Mouse (Mus musculus): ENCODE results near the gene Pias1.
"Not testable (repeated sequence)": the region's sequence is repeated elsewhere in the genome, so short reads cannot be mapped to it uniquely, and the experiment has no call there.

Gene Pias1

DNA sequence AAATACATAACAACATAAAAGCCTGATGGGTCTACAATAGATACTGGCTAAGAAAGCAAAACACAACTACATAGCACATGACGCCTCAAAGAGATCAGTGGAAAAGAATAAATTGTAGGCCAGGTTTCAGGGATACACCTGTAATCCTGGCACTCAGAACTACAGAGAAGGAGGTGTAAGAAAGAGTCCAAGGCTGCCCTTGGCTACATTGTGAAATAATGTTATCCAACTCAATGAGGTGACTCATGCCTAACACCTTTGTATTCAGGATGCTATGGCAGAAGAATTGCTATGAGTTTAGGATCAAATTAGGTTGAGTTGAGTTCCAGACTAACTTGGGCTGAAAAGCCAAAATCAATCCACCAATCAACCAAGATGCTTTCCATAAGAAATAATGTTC is 43.7 kb downstream of the Pias1 start:
- in situ Hi-C loops (cut with MseI, MboI) = no loop called here

GRCm38 (mm10) chr9:62940966-62941365 is 46.8 kb downstream of the Pias1 start:
- in situ Hi-C loops (cut with MseI, MboI) = no loop called here

GRCm38 (mm10) chr9:62935854-62936253 is 51.9 kb downstream of the Pias1 start:
- in situ Hi-C loops (cut with MseI, MboI) = no loop called here

DNA sequence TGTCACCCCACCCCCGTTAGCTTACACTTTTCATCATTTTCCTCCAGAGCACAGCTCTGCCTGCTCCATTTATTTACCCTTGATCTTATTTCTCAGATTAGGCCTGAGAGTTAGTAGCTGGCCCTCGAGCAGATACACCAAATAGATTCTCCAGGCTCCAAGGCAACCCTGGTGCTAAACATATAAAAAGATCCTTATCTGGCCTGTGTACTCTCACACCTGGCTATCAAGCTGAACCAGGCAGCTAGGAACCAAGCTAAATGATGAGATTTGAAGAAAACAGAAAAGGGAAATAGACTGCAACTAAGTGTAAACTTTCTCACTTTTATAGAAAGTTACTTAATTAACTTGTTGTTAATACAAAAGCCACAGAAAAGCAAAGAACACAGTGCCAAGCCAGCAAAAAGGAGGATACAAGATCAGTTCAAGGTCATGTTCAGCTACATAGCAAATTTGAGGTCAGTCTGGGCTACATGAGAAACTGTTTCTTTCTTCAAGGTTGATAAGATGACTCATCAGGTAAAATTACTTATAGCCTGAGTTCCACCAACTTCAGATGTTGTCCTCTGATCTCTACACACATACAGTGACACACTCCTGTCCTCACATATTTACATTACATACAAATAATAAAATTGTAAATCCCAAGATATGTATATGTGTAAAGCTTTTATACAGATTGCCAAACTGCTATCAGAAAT is 52.9 kb downstream of the Pias1 start:
- in situ Hi-C loops (cut with MseI, MboI) = no loop called here

GRCm38 (mm10) chr9:62932575-62933339 is 55.0 kb downstream of the Pias1 start:
- in situ Hi-C loops (cut with MseI, MboI) = no loop called here

DNA sequence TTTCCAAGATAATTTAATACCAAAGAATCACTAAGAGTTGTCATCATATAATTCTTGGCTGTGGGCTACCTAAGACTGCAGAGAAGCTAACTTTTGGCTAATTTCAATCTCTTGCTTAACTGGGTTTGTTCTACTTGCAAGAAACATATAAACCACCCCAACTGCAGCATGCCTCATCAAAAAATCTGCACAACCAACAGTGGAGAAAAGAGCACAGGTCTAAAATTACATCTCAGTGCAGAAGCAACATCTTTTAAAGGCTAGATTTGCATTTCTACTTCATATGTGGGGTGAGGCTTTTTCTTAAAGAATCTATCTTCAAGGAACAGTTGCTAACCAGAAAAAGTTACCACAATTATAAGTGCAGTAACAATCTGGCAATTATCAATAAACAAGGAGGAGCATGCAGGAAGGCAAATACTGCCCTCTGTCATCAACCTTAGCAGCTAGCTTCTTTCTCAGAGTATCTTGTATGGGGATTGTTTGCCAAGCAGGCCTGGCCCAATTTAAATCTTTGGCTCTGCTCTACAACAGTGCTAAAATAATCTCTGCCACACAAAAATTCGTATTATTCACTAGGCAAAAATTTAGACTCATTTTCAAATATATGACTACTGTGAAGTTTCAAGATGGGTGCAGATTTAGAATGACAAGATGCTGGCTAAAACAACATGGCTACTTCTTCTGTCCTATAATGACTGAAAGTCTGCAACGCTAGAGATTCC is 62.7 kb downstream of the Pias1 start:
- in situ Hi-C loops (cut with MseI, MboI) = no loop called here

DNA sequence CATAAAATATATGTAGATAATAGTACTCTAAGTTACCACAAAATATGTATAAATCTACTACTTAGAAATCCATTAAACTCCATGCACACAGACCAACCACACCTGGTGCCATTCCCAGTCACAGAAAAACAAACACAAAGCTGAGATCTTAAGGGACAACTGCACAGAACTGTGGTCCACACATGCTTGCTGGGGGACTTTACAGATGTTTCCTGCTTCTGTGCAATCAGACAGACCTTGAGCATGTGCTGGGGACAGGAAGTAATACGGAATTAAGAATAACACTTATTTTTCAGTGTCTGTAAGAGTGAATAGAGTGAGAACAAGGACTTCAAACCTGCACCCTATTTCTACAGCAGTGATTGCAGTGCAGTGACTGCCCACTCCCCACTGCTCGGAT is 66.8 kb downstream of the Pias1 start:
- in situ Hi-C loops (cut with MseI, MboI) = no loop called here

DNA sequence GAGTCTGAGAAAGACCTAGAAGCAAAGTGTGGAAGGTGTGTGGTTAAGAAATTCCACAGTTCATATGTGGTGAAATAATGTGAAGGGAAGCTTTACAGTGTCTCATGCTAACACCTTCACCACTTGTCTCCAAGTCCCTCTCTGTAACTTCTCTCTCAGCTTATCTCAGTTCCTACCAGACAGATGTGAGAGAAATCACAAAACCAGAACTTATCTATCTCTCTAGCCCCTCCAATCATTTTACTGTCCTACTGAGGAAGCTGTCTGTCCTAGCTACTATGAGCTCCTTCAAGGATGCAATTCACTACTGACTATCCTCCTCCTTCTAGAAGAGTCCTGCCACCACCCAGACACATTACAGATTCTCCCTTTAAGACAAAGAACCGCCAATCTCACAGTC is 70.7 kb downstream of the Pias1 start:
- in situ Hi-C loops (cut with MseI, MboI) = no loop called here

- in situ Hi-C loops (cut with MseI, MboI) = no loop called here
These were observed 74.2 kb downstream of the Pias1 start for GRCm38 (mm10) chr9:62913390-62914069.

DNA sequence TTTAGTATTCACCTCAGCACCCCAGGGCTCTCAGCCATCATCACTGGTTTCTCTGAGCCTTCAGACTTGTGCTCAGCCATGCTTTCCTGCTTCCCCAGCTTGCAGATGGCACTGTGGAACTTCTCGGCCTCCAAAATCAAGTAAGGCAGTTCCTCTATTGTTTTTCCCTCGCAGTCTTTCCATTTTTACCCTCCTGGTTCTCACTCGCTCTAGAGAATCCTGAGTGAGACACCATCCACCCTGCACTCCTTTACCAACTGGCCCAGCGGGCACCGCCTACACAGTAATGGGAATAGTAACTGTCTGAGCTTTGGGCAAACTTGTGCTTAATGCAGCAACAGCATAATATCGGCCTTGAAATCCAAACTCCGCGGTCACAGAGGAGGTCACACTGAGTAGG is 82.7 kb downstream of the Pias1 start:
- in situ Hi-C loops (cut with MseI, MboI) = no loop called here

DNA sequence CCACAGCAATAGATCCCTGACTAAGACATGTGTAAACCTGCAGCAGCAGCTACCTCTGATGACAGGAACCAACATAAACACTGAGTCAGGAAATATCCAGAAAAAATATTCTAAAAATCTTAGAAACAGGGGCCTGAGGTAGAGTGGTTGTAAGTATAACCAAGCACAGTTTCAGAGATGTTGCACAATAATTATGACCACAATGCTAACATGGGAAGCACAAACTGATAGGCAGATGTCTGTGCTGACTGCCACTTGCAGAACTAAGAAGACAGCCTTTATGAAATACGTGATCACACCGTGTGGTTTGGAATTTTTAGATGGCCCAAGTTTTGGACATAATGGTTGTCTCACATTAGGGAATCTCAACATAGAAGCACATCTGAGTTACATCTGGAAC is 83.9 kb downstream of the Pias1 start:
- in situ Hi-C loops (cut with MseI, MboI) = no loop called here

- in situ Hi-C loops (cut with MseI, MboI) = no loop called here
These were observed 86.0 kb downstream of the Pias1 start for GRCm38 (mm10) chr9:62901736-62902135.

- in situ Hi-C loops (cut with MseI, MboI) = no loop called here
These were observed 93.2 kb downstream of the Pias1 start for GRCm38 (mm10) chr9:62894486-62894885.

DNA sequence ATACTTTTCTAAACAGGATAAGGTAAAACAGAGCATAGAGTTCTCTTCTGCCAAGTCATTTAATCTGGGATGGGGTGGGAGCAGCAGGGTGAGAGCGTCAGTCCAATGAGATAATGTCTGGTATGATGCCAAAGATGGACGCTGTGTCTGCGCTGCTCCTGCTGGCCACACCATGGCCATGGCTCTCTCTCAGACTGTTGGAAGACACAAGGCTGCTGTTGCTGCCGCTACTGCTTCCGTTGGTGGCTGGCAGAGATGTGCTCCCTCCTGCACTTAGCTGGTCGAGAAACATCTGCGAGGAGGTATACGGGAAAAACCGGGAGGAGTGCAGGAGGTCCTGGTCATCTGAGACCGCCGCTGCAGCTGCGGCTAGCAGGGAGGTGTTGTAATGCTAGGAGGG is 105.9 kb downstream of the Pias1 start:
- in situ Hi-C loops (cut with MseI, MboI) = no loop called here

DNA sequence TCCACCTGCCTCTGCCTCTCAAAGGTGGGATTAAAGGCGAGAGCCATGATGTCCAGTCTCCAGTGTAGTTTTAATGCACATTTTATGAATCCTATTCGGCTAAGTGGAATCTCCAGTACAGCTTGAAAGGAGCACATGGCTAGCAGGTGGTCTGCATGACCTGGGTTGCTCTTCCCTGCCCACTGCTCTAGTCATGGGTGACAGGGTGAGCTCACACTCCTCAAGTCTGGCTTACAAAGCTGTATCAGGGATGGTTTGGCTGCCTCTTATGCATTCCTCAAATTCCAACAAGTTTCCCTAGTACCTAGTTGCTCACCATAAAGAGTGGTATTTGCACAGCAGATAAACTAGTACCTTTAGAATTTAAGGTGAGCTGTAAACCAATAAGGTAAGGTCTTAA is 109.9 kb downstream of the Pias1 start:
- in situ Hi-C loops (cut with MseI, MboI) = no loop called here

DNA sequence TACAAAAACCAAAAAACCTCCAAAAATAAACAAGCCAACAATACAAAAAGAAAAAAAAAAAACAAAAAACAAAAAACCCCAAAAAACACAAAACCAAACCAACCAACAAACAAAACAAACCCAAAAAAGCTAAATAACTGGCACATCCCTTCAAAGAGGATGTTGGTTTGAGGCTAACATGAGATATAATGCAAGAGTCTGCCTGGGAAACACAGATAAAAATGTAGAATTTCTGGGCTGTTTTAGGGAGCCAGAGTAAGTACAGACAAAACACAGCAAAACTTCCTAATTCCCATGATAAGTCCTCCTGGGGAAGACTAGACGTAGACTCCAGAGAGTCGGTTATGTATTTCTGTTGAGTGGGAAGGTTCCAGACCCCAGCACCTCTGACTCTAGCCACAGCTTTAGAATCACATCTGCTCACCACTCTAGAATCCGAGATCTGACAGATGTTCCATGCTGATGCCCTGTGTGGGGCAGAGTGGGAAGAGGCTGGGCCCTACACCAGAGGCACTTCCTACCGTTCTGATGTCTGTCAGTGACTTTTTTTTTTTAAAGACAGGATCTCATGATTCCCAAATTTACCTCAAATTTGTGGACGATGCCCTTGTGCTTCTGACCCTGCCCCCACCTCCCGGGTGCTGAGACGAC is 110.6 kb downstream of the Pias1 start:
- in situ Hi-C loops (cut with MseI, MboI) = no loop called here

GRCm38 (mm10) chr9:62870728-62871127 is 117.0 kb downstream of the Pias1 start:
- in situ Hi-C loops (cut with MseI, MboI) = no loop called here

DNA sequence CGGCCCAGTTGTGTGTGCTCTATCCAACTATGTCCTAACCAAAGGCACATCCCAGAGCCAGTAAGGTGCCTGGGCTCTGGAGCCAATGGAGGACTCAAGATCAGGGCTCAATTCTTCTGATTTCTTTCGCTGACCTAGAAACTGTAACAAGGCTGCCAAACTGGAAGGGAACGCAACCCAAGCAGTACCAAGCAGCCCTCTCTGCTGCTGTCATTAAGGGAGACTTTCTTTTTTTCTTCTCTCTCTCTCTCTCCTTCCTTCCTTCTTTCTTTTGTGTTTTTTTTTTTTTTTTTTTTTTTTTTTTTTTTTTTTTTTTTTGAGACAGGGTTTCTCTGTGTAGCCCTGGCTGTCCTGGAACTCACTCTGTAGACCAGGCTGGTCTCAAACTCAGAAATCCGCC is 118.5 kb downstream of the Pias1 start:
- in situ Hi-C loops (cut with MseI, MboI) = not testable (repeated sequence)

DNA sequence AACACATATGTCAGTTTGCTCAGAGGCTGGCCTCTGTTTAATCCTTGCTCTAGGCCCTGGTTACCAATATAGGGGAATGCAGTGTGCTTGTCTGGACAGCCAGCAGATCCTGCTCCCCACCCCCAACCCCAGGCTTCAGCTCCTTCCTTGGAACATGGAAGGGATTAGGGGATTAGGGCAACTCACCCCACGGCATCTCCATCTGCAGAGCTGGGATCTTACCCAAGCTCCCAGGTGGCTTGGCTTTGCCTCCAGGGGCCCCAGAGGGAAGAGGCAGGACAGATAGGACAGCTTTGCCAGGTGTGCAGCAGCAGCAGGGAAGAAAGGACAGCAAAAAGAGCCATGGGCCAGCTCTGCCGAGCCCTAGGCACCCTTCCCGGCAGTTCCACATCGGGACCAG is 126.9 kb downstream of the Pias1 start:
- in situ Hi-C loops (cut with MseI, MboI) = no loop called here

DNA sequence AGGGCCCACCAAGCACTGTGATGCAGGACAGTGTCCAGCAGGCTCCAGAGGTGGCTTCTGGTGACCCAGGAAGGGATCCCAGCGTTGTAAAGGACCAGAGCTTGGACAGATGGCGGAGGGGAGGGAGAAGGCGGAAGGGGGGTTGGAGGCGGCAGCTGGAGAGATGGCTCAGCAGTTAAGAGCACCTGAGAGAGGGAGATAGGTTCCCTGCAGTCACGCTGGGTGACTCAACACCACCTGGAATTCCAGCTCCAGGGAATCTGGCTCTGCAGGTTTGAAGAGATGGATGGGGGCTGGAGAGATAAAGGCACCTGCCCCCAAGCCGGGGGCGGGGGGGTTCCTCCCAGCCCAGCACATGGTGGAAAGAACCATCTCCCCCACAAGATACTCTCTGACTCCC is 127.6 kb downstream of the Pias1 start:
- in situ Hi-C loops (cut with MseI, MboI) = not testable (repeated sequence)

GRCm38 (mm10) chr9:62858266-62859019 is 129.3 kb downstream of the Pias1 start:
- in situ Hi-C loops (cut with MseI, MboI) = no loop called here
